Mouse (Mus musculus): ENCODE data around the gene 9230104L09Rik. TPM values are rescaled to one million over a fixed set of nuclear protein-coding genes. Genes with fewer than 3 reads are reported as not detected.

The 9230104L09Rik gene
- polyA plus RNA-seq, 1 experiment from 2014 or later, result not detected

GRCm38 (mm10) chr2:148861693-148862092 is 3.1 kb downstream of the 9230104L09Rik start:
- no peaks in the 10 kb centered on the region for H3K27me3 ChIP-seq (replicated peaks; ENCODE audit: control insufficient read depth, insufficient read depth, low read length)
- no peak for ATAC-seq
- no peak overlapping the region for H3K9ac ChIP-seq (ENCODE audit: low read depth, low read length)
- no peak overlapping the region for H3K4me3 ChIP-seq (ENCODE audit: low read depth, low read length)
- H3K27ac ChIP-seq (ENCODE audit: low read depth, low read length), result no peak overlapping the region
- no peaks in the 10 kb centered on the region for H3K36me3 ChIP-seq (ENCODE audit: control insufficient read depth, insufficient read depth)
- no peak overlapping the region for H3K4me2 ChIP-seq (replicated peaks; ENCODE audit: low read depth)
- no peaks in the 10 kb centered on the region for H3K9me3 ChIP-seq (ENCODE audit: control insufficient read depth)
- no peaks in the 10 kb centered on the region for H3K4me1 ChIP-seq (replicated peaks; ENCODE audit: control insufficient read depth, insufficient read depth, low read length)
- TF ChIP-seq CTCF (IDR thresholded peaks at IDR 0.05; ENCODE audit: low read depth), result no peak

GRCm38 (mm10) chr2:148860993-148861392 is 3.8 kb downstream of the 9230104L09Rik start:
- whole genome bisulfite sequencing, result 77% methylated on average over 4 of the region's 4 CpGs

GRCm38 (mm10) chr2:148857506-148857905 is 7.3 kb downstream of the 9230104L09Rik start:
- Histone ChIP-seq H3K9ac (ENCODE audit: low read depth, low read length) (no peak overlapping the region), H3K36me3 (ENCODE audit: control insufficient read depth, insufficient read depth) (no peaks in the 10 kb centered on the region), H3K9me3 (ENCODE audit: control insufficient read depth) (no peaks in the 10 kb centered on the region), H3K27me3 (replicated peaks; ENCODE audit: control insufficient read depth, insufficient read depth, low read length) (no peaks in the 10 kb centered on the region), H3K4me1 (replicated peaks; ENCODE audit: control insufficient read depth, insufficient read depth, low read length) (no peaks in the 10 kb centered on the region), H3K4me3 (ENCODE audit: low read depth, low read length) (no peak overlapping the region), H3K27ac (ENCODE audit: low read depth, low read length) (no peak overlapping the region), H3K4me2 (replicated peaks; ENCODE audit: low read depth) (no peak overlapping the region)
- WGBS, result 63% methylated on average over 4 of the region's 4 CpGs
- TF ChIP-seq CTCF (IDR thresholded peaks at IDR 0.05; ENCODE audit: low read depth), result no peak
- ATAC-seq, result no peak

More at GRCm38 (mm10) chr2:148860993-148861392, 3.8 kb downstream of the 9230104L09Rik start:
- H3K9me3 ChIP-seq (ENCODE audit: control insufficient read depth), result no peaks in the 10 kb centered on the region
- H3K4me1 ChIP-seq (replicated peaks; ENCODE audit: control insufficient read depth, insufficient read depth, low read length), result no peaks in the 10 kb centered on the region
- no peak overlapping the region for H3K27ac ChIP-seq (ENCODE audit: low read depth, low read length)
- H3K27me3 ChIP-seq (replicated peaks; ENCODE audit: control insufficient read depth, insufficient read depth, low read length), result no peaks in the 10 kb centered on the region
- no peak overlapping the region for H3K4me3 ChIP-seq (ENCODE audit: low read depth, low read length)
- H3K9ac ChIP-seq (ENCODE audit: low read depth, low read length), result no peak overlapping the region
- TF ChIP-seq CTCF (IDR thresholded peaks at IDR 0.05; ENCODE audit: low read depth), result no peak
- H3K4me2 ChIP-seq (replicated peaks; ENCODE audit: low read depth), result no peak overlapping the region
- no peaks in the 10 kb centered on the region for H3K36me3 ChIP-seq (ENCODE audit: control insufficient read depth, insufficient read depth)
- ATAC-seq, result no peak

GRCm38 (mm10) chr2:148856630-148857400 is 8.0 kb downstream of the 9230104L09Rik start:
- Histone ChIP-seq H3K4me3 (ENCODE audit: low read depth, low read length) (no peak overlapping the region), H3K9me3 (ENCODE audit: control insufficient read depth) (no peaks in the 10 kb centered on the region), H3K4me2 (replicated peaks; ENCODE audit: low read depth) (no peak overlapping the region; the same call in 1 of the 2 replicates), H3K27ac (ENCODE audit: low read depth, low read length) (no peak overlapping the region), H3K9ac (ENCODE audit: low read depth, low read length) (no peak overlapping the region), H3K27me3 (replicated peaks; ENCODE audit: control insufficient read depth, insufficient read depth, low read length) (no peaks in the 10 kb centered on the region), H3K36me3 (ENCODE audit: control insufficient read depth, insufficient read depth) (no peaks in the 10 kb centered on the region), H3K4me1 (replicated peaks; ENCODE audit: control insufficient read depth, insufficient read depth, low read length) (no peaks in the 10 kb centered on the region)
- 52% methylated on average over 8 of the region's 8 CpGs for WGBS
- ATAC-seq, result no peak
- no peak for TF ChIP-seq CTCF (IDR thresholded peaks at IDR 0.05; ENCODE audit: low read depth)

DNA sequence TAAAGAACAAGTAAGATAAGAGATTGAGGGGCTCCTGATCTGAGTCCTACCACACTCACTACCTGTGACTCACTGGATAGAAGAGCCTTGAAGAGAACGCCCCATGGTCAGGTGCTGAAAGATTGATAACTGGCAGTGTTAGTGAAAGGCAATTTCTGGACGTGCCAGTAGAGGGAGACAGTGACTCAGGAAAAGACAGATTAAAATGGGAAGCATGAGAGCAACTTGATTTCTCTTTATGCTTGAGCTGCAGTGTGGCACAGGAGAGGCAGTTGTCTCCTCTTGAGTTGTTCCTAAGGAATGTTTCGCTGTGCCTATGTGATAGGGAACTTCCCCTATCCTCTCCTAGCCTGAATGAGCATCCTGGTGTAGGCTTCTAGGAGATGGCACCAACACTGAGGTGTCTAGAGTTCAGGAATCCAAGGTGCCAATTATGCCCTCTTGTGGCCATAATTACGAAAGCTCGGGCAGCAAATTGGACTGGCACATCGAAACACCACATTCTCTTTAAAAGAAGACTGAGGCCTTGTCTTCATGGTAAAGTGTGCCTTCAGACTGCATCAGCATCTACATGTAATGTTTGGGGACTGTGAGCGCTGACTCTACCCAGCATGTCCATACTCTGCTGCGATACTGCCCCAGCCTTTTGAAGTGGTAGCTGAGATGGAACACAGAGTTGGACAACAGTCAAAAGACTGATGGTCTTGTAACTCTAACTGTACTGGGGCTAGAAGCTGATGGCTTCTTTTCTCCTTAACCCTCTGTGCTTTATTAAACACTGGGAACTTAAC is 13.5 kb downstream of the 9230104L09Rik start:
- Histone ChIP-seq H3K36me3 (ENCODE audit: control insufficient read depth, insufficient read depth) (no peaks in the 10 kb centered on the region), H3K9me3 (ENCODE audit: control insufficient read depth) (no peaks in the 10 kb centered on the region), H3K9ac (ENCODE audit: low read depth, low read length) (no peak overlapping the region), H3K27me3 (replicated peaks; ENCODE audit: control insufficient read depth, insufficient read depth, low read length) (0 out of 2 replicates have a peak, but pooled peaks cover 13% of the 10 kb centered on the region), H3K4me1 (replicated peaks; ENCODE audit: control insufficient read depth, insufficient read depth, low read length) (no peaks in the 10 kb centered on the region), H3K4me2 (replicated peaks; ENCODE audit: low read depth) (no peak overlapping the region), H3K27ac (ENCODE audit: low read depth, low read length) (no peak overlapping the region), H3K4me3 (ENCODE audit: low read depth, low read length) (no peak overlapping the region)
- WGBS, result 47% methylated on average over 8 of the region's 8 CpGs
- peak; percentile 92 for TF ChIP-seq CTCF (IDR thresholded peaks at IDR 0.05; ENCODE audit: low read depth)
- ATAC-seq, result peak; percentile 61

GRCm38 (mm10) chr2:148839224-148839623 is 25.6 kb downstream of the 9230104L09Rik start:
- no peaks in the 10 kb centered on the region for H3K4me1 ChIP-seq (replicated peaks; ENCODE audit: control insufficient read depth, insufficient read depth, low read length)
- ATAC-seq, result no peak
- no peak overlapping the region for H3K4me3 ChIP-seq (ENCODE audit: low read depth, low read length)
- H3K36me3 ChIP-seq (ENCODE audit: control insufficient read depth, insufficient read depth), result no peaks in the 10 kb centered on the region
- no peak overlapping the region for H3K27ac ChIP-seq (ENCODE audit: low read depth, low read length)
- no peak overlapping the region for H3K4me2 ChIP-seq (replicated peaks; ENCODE audit: low read depth)
- H3K9me3 ChIP-seq (ENCODE audit: control insufficient read depth), result no peaks in the 10 kb centered on the region
- 82% methylated on average over 2 of the region's 2 CpGs for WGBS
- no peak for TF ChIP-seq CTCF (IDR thresholded peaks at IDR 0.05; ENCODE audit: low read depth)
- H3K9ac ChIP-seq (ENCODE audit: low read depth, low read length), result no peak overlapping the region
- peaks cover 20% of the 10 kb centered on the region for H3K27me3 ChIP-seq (replicated peaks; ENCODE audit: control insufficient read depth, insufficient read depth, low read length)
